Comparison of ENCODE assay signal across 18 mouse cellular contexts in genomic region chr9:14654010-14654409, GRCm38 (mm10). TPM values are rescaled to one million over a fixed set of nuclear protein-coding genes. Genes with fewer than 3 reads are reported as not detected.
DNase-seq lines count a peak whose midpoint lies in the region; ATAC-seq and TF ChIP-seq lines count a peak whose summit lies in the region.
"Had no signal": no experiment of that assay in that cellular context is flagged by ENCODE, and none has a peak within 500 bp of the region (broad histone marks: within the 10 kb centered on the region; RNA-seq: fewer than 3 reads in every experiment).

No protein-coding gene starts in this region.

- H3K9ac ChIP-seq in CH12.LX (ENCODE audit: insufficient read depth, low read depth): no peak overlapping the region
- H3K9ac ChIP-seq: limb, embryonic 13.5 days; neural tube, embryonic 12.5 days; stomach, embryonic 15.5 days had no signal

- intact Hi-C loops in left cerebral cortex, adult 2 months (cut with DNase I): no loop called here
- intact Hi-C loops in left cerebral cortex, postnatal 14 days (cut with DNase I): no loop called here

- peak; percentile 32 for TF ChIP-seq CTCF in left cerebral cortex, adult 2 months (IDR thresholded peaks at IDR 0.05)
- peak; percentile 20 to 60; a peak in 3 of 4 replicates for TF ChIP-seq CTCF in CH12.LX (conservative IDR thresholded peaks at IDR 0.05 in 1 of 2, IDR thresholded peaks at IDR 0.05 in 1 of 2; ENCODE audit: low read depth in 2 of 2, low read length in 2 of 2)
- 0 out of 2 replicates have a peak, but pooled peaks have one; percentile 13 for TF ChIP-seq CTCF in bone marrow macrophage, adult 2 months (IDR thresholded peaks at IDR 0.05; ENCODE audit: low read depth, low read length)

- no peak for ATAC-seq in CD4-positive, CD25-positive, alpha-beta regulatory T cell, adult 4 months
- ATAC-seq: forebrain, embryonic 14.5 days had no signal

- no peaks in the 10 kb centered on the region for H3K9me3 ChIP-seq in CH12.LX (replicated peaks; ENCODE audit: low read length)
- H3K9me3 ChIP-seq: limb, embryonic 13.5 days; neural tube, embryonic 12.5 days; stomach, embryonic 15.5 days had no signal

- peak; percentile 44 for TF ChIP-seq RAD21 in CH12.LX (IDR thresholded peaks at IDR 0.05; ENCODE audit: low read depth, low read length)

- TF ChIP-seq EP300 in CH12.LX (IDR thresholded peaks at IDR 0.05; ENCODE audit: low read length): no peak

- H3K4me3 ChIP-seq in left cerebral cortex, adult 2 months: no peak overlapping the region
- H3K4me3 ChIP-seq in CH12.LX (replicated peaks in 1 of 3; ENCODE audit: low read depth in 2 of 3, low read length in 2 of 3, poor library complexity in 1 of 3): no peak overlapping the region
- no peak overlapping the region for H3K4me3 ChIP-seq in bone marrow macrophage, adult 2 months (ENCODE audit: insufficient read depth, low read length)
- H3K4me3 ChIP-seq: limb, embryonic 13.5 days; neural tube, embryonic 12.5 days; stomach, embryonic 15.5 days had no signal

- no peaks in the 10 kb centered on the region for H3K27me3 ChIP-seq in CH12.LX (replicated peaks)
- H3K27me3 ChIP-seq: limb, embryonic 13.5 days; neural tube, embryonic 12.5 days; stomach, embryonic 15.5 days had no signal

- peak; percentile 49 for DNase-seq in CD4-positive, CD25-positive, alpha-beta regulatory T cell, adult 2 months (ENCODE audit: low read depth, low spot score)
- no peak for DNase-seq in left cerebral cortex, adult 2 months (ENCODE audit: extremely low spot score in 1 of 2, low spot score in 2 of 2)
- no peak for DNase-seq in left cerebral cortex, postnatal 14 days (ENCODE audit: low spot score in 2 of 2)
- no peak for DNase-seq in CH12.LX (ENCODE audit: extremely low read depth)
- DNase-seq in cerebellum, postnatal 14 days: no peak
- DNase-seq in frontal cortex, postnatal 14 days (ENCODE audit: low spot score in 2 of 2): no peak
- DNase-seq: adrenal gland, postnatal 14 days; heart, postnatal 4 days; kidney, postnatal 25 days; lung, postnatal 36 days; midbrain, embryonic 14.5 days; thymus, postnatal 14 days had no signal

- peaks cover 0 to 5% of the 10 kb centered on the region in 2 experiments; a peak in 2 of 4 replicates for H3K4me1 ChIP-seq in CH12.LX (ENCODE audit: control insufficient read depth in 1 of 2, insufficient read depth in 2 of 2)
- H3K4me1 ChIP-seq in bone marrow macrophage, adult 2 months (ENCODE audit: control insufficient read depth, insufficient read depth, low read length): peaks cover 4% of the 10 kb centered on the region; the same call in 1 of the 2 replicates
- H3K4me1 ChIP-seq: limb, embryonic 13.5 days; neural tube, embryonic 12.5 days; stomach, embryonic 15.5 days had no signal

- in situ Hi-C loops in CH12.LX (cut with MboI; ENCODE audit: low pct_ligation_motif_present, low pct_unique_long_range_greater_than_20kb, low sequenced_read_pairs): no loop called here

- no peak overlapping the region for H3K4me2 ChIP-seq in CH12.LX (ENCODE audit: insufficient read depth, low read depth, poor library complexity, severe bottlenecking)
- H3K4me2 ChIP-seq: limb, embryonic 13.5 days; neural tube, embryonic 12.5 days; stomach, embryonic 15.5 days had no signal

- TF ChIP-seq POLR2A in CH12.LX (IDR thresholded peaks at IDR 0.05; ENCODE audit: low read depth, low read length): no peak
- no peak for TF ChIP-seq POLR2A in bone marrow macrophage, adult 2 months (IDR thresholded peaks at IDR 0.05; ENCODE audit: borderline replicate concordance, low read depth, low read length)

- H3K36me3 ChIP-seq in CH12.LX (replicated peaks in 1 of 2; ENCODE audit: control insufficient read depth in 1 of 2, insufficient read depth in 1 of 2, low read length in 1 of 2): no peaks in the 10 kb centered on the region
- H3K36me3 ChIP-seq: limb, embryonic 13.5 days; neural tube, embryonic 12.5 days; stomach, embryonic 15.5 days had no signal

- dilution Hi-C loops in CH12.LX (cut with MboI; ENCODE audit: extremely low pct_ligation_motif_present, extremely low pct_unique_long_range_greater_than_20kb, low sequenced_read_pairs): no loop called here

- no peak overlapping the region for H3K27ac ChIP-seq in left cerebral cortex, adult 2 months
- H3K27ac ChIP-seq in CH12.LX (ENCODE audit: insufficient read depth, low read depth): no peak overlapping the region
- H3K27ac ChIP-seq in bone marrow macrophage, adult 2 months (ENCODE audit: insufficient read depth, low read depth, low read length): no peak overlapping the region
- H3K27ac ChIP-seq: limb, embryonic 13.5 days; neural tube, embryonic 12.5 days; stomach, embryonic 15.5 days had no signal

- no peaks in the 10 kb centered on the region for H3K79me2 ChIP-seq in CH12.LX (replicated peaks; ENCODE audit: control insufficient read depth, extremely low read depth, insufficient read depth, poor library complexity, severe bottlenecking)

TF ChIP-seq in CH12.LX, 34 proteins besides CTCF, POLR2A, EP300 and RAD21:
- TF ChIP-seq SMC3 (IDR thresholded peaks at IDR 0.05; ENCODE audit: low read depth, low read length) (peak; percentile 63), KAT2A (IDR thresholded peaks at IDR 0.05; ENCODE audit: insufficient replicate concordance, low read length) (no peak)

RNA-seq across cellular contexts. Expression of gene Amotl1, which starts 9.2 kb away (rescaled TPM):
- polyA plus RNA-seq in CD4-positive, CD25-positive, alpha-beta regulatory T cell, adult 4 months (2017; shearing (Covaris generic)): under 1 TPM in 1 of 2 experiments, not detected in 1; 0.06 TPM
- total RNA-seq in left cerebral cortex, adult 2 months (2021): 10 to 100 TPM; 17.6 to 18.8 TPM
- 10 to 100 TPM; 12.9 to 15.8 TPM for total RNA-seq in left cerebral cortex, postnatal 14 days (2021)
- total RNA-seq in CH12.LX (2012; rRNA removed) (0.80 and 0.93 TPM in 2 replicates), CH12.LX (2014; rRNA removed) (1.2 and 1.5 TPM in 2 replicates)
- 2.7 and 3.3 TPM in 2 replicates for polyA plus RNA-seq in CH12.LX (2012; ENCODE audit: insufficient read length, low read depth)
- 0.37 and 0.46 TPM in 2 replicates for polyA plus RNA-seq in bone marrow macrophage, adult 2 months (2012; ENCODE audit: insufficient read depth, insufficient read length, missing spikeins)

Comparison
In these comparisons a context has a peak if more than half of its experiments do, and no peak if none do; other contexts are left out.
1. RNA of gene Amotl1, which starts 9.2 kb away (total RNA-seq): 17.6 to 18.8 TPM in left cerebral cortex, adult 2 months and 12.9 to 15.8 TPM in left cerebral cortex, postnatal 14 days; 0.80 to 1.5 TPM in CH12.LX; every median in the first group is over 4 times any median in the second.
2. Peak in every context shown above with its lines, with median percentiles within 50 percentile points of each other: CTCF ChIP-seq.